Mouse (Mus musculus): ENCODE results near the gene Thbs3.

The Thbs3 gene

DNA sequence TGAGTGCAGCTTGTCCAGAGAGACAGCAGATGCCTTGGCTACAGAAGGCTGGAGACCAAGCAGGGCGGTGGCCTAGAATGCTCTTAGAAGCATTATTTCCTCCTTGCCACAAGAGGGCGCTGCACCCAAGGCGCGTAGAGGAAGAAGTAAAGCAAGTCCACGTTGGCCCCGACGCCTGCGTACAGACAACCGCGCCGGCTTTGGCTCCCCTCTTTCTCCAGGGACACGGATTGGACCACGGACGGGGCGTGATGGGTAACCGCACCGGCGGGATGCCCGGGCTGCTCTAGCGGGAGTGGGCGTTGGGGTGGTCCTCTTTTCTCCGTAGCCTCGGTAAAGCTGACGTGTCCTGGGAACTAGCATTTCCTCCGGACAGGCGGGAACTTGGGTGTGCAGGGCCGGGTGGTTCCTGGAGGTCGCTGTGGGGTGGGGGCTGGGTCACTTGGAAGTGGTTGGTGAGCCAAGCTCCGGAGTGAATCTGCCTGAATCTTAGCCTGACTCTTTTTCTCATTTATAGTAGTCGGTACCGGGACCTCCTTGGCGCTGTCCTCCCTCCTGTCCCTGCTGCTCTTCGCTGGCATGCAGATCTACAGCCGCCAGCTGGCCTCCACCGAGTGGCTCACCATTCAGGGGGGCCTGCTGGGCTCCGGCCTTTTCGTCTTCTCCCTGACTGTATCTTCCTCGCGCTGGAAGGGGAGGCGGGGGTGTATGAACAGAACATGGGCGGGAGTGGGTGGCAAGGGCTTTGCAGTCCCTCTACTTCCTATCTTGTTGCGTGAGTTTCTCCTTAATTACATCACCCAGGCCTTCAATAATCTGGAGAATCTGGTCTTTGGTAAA, 31.5 kb downstream of the Thbs3 start, which contains the start of gene Trim46:
Gene Trim46 (minus strand): TSS at position 49 of the 840 bp plus-strand sequence.
- in situ Hi-C loops (cut with MboI, MseI) = loop anchor here (5.0 kb wide), 1 partner anchor 36 kb away; the partner anchor contains the start of gene Efna1

DNA sequence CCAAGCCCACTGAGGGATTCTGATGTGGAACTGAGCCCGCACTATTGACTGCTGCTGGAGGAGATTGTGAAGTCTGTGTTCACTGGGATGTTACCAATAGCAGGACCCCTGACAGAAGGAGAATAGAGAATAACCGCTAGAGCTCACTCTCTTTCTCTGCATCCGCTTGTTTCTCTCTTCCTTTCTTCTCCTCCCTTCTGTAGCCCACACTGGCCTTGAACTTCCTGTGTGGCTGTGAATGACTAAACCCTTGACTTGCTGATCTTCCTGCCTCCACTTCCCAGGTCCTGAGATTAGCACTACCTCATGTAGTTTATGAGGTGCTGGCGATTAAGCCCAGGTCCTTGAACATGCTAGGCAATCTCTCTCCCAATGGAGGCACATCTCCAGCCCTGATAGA, 32.5 kb downstream of the Thbs3 start:
- in situ Hi-C loops (cut with MboI, MseI) = loop anchor here (5.0 kb wide), 1 partner anchor 35 kb away; the partner anchor contains the start of gene Efna1

DNA sequence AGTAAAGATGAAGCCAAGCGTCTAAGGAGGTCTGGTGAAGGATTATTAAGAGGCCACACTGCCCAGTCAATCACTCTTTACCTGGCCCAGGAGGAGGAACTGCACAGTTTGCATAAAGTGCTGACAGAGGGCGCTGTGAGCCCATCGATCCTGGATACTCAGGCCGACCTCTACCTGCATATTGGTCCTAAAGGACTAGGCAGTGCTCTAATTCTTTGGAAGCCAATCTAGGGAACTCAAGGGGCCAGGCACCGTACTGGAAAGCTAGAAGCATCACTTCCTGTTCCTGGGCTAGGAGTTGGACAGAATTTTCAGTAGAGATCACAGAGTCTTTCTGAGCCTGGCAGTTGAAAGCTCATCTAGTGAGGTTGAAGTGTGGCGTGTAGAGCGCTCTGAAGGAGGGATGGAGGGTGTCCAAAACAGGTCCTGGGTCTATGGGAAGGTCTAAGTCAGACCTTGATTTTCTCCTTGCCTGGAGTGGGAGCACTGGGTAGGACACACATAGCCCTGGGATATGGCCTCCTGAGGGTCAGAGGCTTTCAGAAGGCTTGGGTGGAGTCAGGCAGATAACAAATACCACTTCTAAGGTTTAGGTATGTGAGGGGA, 35.6 kb downstream of the Thbs3 start:
- in situ Hi-C loops (cut with MboI, MseI) = no loop called here

- in situ Hi-C loops (cut with MboI, MseI) = no loop called here
Measured at GRCm38 (mm10) chr3:89251365-89251895, 36.5 kb downstream of the Thbs3 start.

DNA sequence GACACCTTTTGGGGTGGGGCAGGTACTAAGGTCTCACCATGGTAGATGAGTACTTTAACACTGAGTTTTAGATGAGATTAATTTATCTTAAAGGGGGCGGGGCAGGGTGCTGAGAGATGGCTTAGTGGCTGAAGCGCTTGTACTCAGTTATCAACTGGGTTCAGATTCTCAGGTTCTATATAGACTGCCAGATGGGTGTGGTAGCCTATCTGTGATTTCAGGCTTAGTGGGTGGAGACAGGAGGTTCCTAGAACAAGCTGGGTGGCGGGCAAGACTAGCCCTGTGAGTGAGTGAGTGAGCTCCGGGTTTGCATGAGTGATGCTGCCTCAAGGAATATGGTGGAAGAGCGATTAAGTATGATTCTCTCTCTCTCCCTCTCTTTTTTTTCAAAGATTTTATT, 40.0 kb downstream of the Thbs3 start:
- in situ Hi-C loops (cut with MboI, MseI) = no loop called here

DNA sequence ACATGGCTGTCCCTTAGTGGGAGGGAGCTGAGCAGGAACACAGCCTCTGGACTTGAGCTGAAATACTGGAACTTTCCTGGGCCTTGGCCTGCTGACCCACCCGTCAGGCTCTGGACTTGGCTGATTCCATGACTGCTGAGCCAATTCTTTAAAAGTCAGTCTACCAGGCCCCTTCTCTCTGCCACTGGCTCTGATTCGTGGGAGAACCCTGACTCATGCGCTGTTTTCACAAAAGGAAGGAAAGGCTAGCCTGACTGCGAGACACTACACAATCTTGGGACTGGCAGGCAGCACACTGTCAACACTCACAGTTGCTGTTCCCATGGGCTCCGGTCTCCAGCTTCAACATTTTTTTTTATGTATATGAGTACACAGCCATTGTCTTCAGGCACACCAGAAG, 41.2 kb downstream of the Thbs3 start:
- in situ Hi-C loops (cut with MboI, MseI) = no loop called here

DNA sequence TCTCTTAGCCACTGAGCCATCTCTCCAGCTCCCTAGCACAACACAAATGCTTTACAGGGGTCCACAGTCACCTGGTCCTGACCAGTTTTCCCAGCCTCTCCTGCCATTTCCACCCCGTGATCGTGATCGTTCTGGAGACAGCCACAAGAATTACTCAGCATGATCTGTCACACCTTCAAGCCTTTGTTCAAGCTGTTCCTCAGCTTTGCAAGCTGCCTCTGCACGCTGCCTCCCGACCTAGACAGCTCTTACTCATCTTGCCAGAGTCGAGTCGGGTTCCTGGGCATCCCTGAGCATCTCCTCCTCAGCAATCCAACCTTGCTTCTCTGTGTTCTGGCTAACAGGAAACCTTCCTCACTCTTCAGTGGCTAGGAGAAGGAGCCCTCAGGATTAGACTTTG, 44.1 kb downstream of the Thbs3 start, which contains the start of gene Dpm3:
Gene Dpm3 (plus strand): TSS at position 283 of the 400 bp plus-strand sequence.
- in situ Hi-C loops (cut with MboI, MseI) = no loop called here

DNA sequence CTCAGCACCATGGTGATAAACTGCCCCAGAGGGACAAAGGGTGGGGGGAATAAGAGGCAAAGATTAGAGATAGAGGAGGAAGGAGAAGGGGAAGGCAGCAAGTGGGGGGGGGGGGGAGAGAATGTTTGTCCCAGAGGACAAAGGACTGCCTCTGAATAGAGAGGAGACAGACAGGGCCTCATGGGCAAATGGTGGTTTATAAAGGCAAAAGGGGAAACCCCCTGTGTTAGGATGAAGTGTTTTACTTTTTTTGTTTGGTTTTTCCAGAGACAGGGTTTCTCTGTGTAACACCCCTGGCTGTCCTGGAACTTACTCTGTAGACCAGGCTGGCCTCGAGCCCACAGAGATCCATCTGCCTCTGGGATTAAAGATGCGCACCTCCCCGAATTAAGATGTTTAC, 45.2 kb downstream of the Thbs3 start:
- in situ Hi-C loops (cut with MboI, MseI) = no loop called here

- in situ Hi-C loops (cut with MboI, MseI) = no loop called here
Measured at GRCm38 (mm10) chr3:89262417-89262816, 47.4 kb downstream of the Thbs3 start.

- in situ Hi-C loops (cut with MboI, MseI) = no loop called here
Measured at GRCm38 (mm10) chr3:89266439-89266893, 51.5 kb downstream of the Thbs3 start.

DNA sequence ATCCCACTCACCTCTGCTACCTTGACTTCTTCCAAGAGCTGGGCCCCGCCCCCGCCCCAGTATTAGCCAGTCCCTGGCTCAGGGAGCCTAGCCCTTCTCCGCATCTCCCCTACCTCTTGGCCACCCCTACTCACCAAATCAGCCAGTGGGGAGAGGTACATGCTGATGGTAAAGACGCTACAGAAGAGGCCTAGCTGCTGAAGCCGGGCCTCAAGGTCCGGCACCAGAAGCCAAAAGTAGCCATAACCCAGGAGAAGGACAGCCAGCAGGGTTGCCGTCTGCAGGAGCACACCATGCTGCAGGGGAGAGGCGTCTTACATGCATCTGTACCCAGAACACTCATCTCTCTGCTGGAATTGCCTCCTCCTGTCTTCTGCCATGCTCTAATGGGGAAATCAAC, 53.9 kb downstream of the Thbs3 start:
- in situ Hi-C loops (cut with MboI, MseI) = no loop called here

- in situ Hi-C loops (cut with MboI, MseI) = no loop called here
Measured at GRCm38 (mm10) chr3:89270051-89270755, 55.2 kb downstream of the Thbs3 start, which contains the start of gene Slc50a1. Gene Slc50a1, minus strand, starts transcription at chr3:89270570.

DNA sequence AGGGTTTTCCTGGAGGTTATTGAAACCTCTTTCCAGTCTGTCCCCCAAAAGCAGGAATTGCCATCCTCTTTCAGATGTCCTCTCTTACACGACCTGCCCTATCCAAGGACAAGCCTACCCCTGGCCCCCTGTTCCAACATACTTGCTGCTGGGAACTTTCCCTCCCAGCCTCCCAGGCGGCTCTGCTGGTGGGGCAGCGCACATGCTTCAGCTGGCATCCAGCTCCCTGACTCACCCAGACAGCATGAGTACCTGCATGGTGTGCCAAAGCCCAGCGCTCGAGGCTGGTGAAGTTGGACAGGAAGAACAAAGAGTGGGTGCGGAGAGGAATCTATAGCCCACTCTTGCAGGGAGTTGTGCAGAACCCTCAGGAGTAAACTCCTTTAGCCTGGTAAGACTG, 55.9 kb downstream of the Thbs3 start:
- in situ Hi-C loops (cut with MboI, MseI) = no loop called here

DNA sequence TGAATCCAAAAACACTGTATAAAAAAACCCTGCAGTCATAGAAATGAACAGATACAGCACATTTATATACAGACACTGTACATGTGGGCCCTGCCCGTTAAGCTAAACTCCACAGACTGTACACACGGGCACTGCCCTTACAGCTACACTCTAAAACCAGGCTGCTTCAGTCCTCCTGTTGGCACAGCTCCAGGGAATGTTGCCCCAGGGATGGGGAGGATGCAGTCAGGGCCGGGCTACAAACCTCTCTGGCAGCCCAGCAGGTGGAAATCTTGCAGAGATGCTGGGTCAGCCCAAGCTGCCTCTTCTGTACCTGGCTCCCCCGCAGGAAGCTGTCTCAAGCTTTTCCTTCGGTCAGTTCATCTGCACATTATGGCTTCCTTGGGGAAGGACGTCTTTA, 56.8 kb downstream of the Thbs3 start:
- in situ Hi-C loops (cut with MboI, MseI) = no loop called here

DNA sequence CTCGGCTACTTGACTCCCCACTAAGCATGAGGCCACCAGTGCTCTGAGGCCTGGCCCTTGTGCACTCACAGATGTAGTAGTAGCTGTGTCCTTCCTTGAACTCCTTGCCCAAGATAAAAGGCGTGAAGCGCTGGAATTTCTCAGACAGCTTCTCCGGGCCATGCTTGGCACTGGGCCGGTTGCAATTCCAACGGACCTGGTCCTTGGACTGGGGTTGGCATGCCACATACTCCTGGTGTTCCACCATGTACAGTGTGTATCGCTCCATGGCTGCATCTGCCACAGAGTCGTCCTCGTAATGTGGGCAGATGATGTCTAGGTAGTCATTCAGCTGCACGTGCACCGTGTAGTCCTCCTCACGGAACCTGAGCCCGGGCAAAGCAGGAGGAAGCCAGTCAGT, 61.1 kb downstream of the Thbs3 start:
- in situ Hi-C loops (cut with MboI, MseI) = no loop called here
